Mouse (Mus musculus): ENCODE data around the gene Tyw3. TPM values are rescaled to one million over a fixed set of nuclear protein-coding genes. Genes with fewer than 3 reads are reported as not detected.

Tyw3 gene
- polyA plus RNA-seq, 1 experiment from 2014 or later, result 10.7 TPM

DNA sequence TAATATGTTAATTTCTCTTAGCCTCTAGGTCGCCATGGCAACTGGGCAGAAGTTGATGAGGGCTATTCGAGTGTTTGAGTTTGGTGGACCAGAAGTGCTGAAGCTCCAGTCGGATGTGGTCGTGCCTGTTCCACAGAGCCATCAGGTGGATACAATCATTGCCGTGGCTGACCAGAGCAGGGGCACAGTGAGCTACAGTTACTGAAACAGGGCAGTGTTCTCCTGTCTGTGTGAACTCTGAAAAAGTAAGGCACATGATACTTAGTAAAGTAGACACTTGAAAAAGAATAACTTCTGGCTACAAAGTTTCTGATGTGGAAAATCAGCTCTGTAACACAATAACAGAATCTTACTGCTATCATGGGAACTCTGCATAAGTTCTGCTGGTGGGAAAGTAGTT lies 8.0 kb upstream of the Tyw3 start:
- 75% methylated on average over 5 of the region's 5 CpGs for WGBS
- no peak for ATAC-seq (replicated peaks; ENCODE audit: low FRiP score)
- H3K9ac ChIP-seq (ENCODE audit: low read depth, low read length), result no peak overlapping the region

DNA sequence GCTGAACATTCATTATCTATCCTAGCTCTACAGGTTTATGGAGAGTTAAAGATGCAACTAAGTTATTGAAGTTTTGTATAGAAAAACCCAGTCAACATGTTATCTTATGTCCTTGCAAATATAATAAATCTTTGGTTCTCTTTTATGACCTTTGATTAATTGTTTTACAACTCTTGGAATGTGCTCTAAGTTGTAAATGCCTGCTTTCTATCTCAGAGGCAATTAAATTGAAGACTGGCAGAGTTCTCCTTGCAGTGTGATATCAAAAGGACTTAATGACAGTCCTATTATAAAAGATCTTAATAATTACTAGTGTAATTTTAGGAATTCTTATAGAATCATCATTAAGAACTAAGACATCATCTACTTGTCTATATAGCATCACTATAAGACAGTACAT lies 5.2 kb upstream of the Tyw3 start:
- Histone ChIP-seq H3K27ac (ENCODE audit: low read depth, low read length) (no peak overlapping the region), H3K4me2 (no peak overlapping the region), H3K27me3 (replicated peaks; ENCODE audit: control insufficient read depth, insufficient read depth, low read length) (no peaks in the 10 kb centered on the region)

More for the DNA sequence above, 8.0 kb upstream of the Tyw3 start:
- no peak overlapping the region for H3K4me2 ChIP-seq
- H3K4me3 ChIP-seq (ENCODE audit: low read depth, low read length), result no peak overlapping the region
- H3K36me3 ChIP-seq (ENCODE audit: control insufficient read depth, insufficient read depth, low read length), result peaks cover 3% of the 10 kb centered on the region; the same call in 1 of the 2 replicates
- no peak overlapping the region for H3K27ac ChIP-seq (ENCODE audit: low read depth, low read length)
- H3K9me3 ChIP-seq (ENCODE audit: control insufficient read depth, low read length), result no peaks in the 10 kb centered on the region
- no peaks in the 10 kb centered on the region for H3K27me3 ChIP-seq (replicated peaks; ENCODE audit: control insufficient read depth, insufficient read depth, low read length)
- no peak for DNase-seq (ENCODE audit: low spot score)
- H3K4me1 ChIP-seq (replicated peaks; ENCODE audit: control insufficient read depth, insufficient read depth, low read length), result no peaks in the 10 kb centered on the region

DNA sequence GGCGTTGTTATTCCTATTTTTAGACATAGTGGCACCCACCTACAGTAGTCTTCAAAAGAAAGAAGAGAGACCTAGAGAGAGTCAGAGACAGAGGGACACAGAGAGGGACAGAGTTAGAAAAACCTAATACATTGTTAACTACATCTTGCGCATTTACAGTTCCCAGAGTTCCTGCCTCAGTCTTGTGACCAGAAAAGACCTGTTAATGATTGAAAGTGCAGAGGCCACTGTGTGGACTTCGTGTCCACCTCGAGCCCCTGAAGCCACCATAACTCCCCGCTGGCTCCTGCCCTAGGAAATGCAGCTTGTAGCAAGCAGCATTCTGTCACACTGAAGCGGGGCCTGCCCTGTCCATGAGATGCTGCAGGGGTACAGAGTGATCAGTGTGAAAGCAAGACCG lies 657 bp upstream of the Tyw3 start:
- H3K27me3 ChIP-seq (replicated peaks; ENCODE audit: control insufficient read depth, insufficient read depth, low read length), result no peaks in the 10 kb centered on the region
- H3K27ac ChIP-seq (ENCODE audit: low read depth, low read length), result peak overlapping the region; percentile 85
- peaks cover 6% of the 10 kb centered on the region for H3K4me1 ChIP-seq (replicated peaks; ENCODE audit: control insufficient read depth, insufficient read depth, low read length)
- peak; percentile 44 for DNase-seq (ENCODE audit: low spot score)
- H3K9me3 ChIP-seq (ENCODE audit: control insufficient read depth, low read length), result no peaks in the 10 kb centered on the region
- H3K9ac ChIP-seq (ENCODE audit: low read depth, low read length), result peak overlapping the region; percentile 90
- WGBS, result 32% methylated on average over 7 of the region's 7 CpGs
- peak; percentile 10 for ATAC-seq (replicated peaks; ENCODE audit: low FRiP score)
- peaks cover under 1% of the 10 kb centered on the region; the same call in 1 of the 2 replicates for H3K36me3 ChIP-seq (ENCODE audit: control insufficient read depth, insufficient read depth, low read length)
- peak overlapping the region; percentile 65 for H3K4me2 ChIP-seq
- H3K4me3 ChIP-seq (ENCODE audit: low read depth, low read length), result peak overlapping the region; percentile 90

More for the DNA sequence above, 5.2 kb upstream of the Tyw3 start:
- no peak for DNase-seq (ENCODE audit: low spot score)
- no peak for ATAC-seq (replicated peaks; ENCODE audit: low FRiP score)
- Histone ChIP-seq H3K9me3 (ENCODE audit: control insufficient read depth, low read length) (no peaks in the 10 kb centered on the region), H3K4me1 (replicated peaks; ENCODE audit: control insufficient read depth, insufficient read depth, low read length) (peaks cover 6% of the 10 kb centered on the region), H3K36me3 (ENCODE audit: control insufficient read depth, insufficient read depth, low read length) (peaks cover 3% of the 10 kb centered on the region; the same call in 1 of the 2 replicates), H3K4me3 (ENCODE audit: low read depth, low read length) (no peak overlapping the region), H3K9ac (ENCODE audit: low read depth, low read length) (no peak overlapping the region)

DNA sequence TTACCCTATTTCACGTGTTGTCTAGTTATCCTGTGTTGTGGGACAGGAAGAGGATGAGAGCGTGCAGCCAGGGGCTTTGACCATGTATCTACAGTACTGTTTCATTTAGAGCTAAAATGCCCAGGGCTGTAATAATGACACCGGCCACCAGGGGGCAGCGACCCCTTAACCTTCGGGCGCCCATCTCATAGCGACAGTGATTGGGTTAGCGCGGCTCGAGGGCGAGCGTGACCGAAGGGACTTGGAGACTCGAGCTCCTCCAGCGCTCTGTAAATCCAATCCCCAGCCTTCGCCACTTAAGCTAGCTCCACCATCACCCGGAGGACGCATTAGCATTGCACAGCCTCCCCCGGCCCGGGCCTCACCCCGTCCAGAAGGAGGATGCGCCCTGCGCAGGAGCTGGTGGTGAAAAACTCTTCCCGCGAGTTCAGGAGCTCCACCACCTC lies 393 bp downstream of the Tyw3 start, which contains the start of gene Cryz:
TSS of gene Cryz (plus strand) at position 224 of the 446 bp plus-strand sequence.
- WGBS, result 0% methylated on average over 25 of the region's 25 CpGs
- peak; percentile 85 for ATAC-seq (replicated peaks; ENCODE audit: low FRiP score)
- Histone ChIP-seq H3K36me3 (ENCODE audit: control insufficient read depth, insufficient read depth, low read length) (peaks cover 2% of the 10 kb centered on the region; the same call in 1 of the 2 replicates), H3K4me2 (peak within 1 kb of the TSS; percentile 65), H3K9ac (ENCODE audit: low read depth, low read length) (peak within 1 kb of the TSS; percentile 90), H3K9me3 (ENCODE audit: control insufficient read depth, low read length) (no peaks in the 10 kb centered on the region), H3K27ac (ENCODE audit: low read depth, low read length) (peak within 1 kb of the TSS; percentile 85), H3K4me1 (replicated peaks; ENCODE audit: control insufficient read depth, insufficient read depth, low read length) (peaks cover 6% of the 10 kb centered on the region), H3K4me3 (ENCODE audit: low read depth, low read length) (peak within 1 kb of the TSS; percentile 90), H3K27me3 (replicated peaks; ENCODE audit: control insufficient read depth, insufficient read depth, low read length) (no peaks in the 10 kb centered on the region)
- peak; percentile 94 for DNase-seq (ENCODE audit: low spot score)

DNA sequence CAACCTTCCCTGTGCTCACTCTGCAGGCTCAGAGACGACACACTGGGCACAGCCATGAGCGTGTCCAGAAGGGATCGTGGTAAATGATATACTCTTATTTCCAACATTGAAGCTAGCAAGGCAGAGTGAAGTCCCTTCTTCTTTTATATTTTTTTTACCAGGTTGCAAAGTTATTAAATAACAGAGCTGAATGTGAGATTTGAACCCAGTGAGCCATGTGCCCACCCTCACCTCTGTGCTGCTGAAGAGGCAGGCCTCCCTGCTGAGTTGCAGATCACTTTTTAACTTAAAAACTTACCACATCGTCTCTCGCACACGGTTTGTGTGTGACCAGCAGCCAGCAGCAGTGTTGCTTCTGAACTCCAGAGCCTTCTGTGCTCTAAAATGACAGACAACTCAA lies 2.7 kb downstream of the Tyw3 start:
- DNase-seq (ENCODE audit: low spot score) (no peak), ATAC-seq (replicated peaks; ENCODE audit: low FRiP score) (no peak)
- Histone ChIP-seq H3K9me3 (ENCODE audit: control insufficient read depth, low read length) (no peaks in the 10 kb centered on the region), H3K27me3 (replicated peaks; ENCODE audit: control insufficient read depth, insufficient read depth, low read length) (no peaks in the 10 kb centered on the region), H3K4me3 (ENCODE audit: low read depth, low read length) (no peak overlapping the region), H3K4me2 (no peak overlapping the region), H3K27ac (ENCODE audit: low read depth, low read length) (no peak overlapping the region), H3K9ac (ENCODE audit: low read depth, low read length) (no peak overlapping the region), H3K4me1 (replicated peaks; ENCODE audit: control insufficient read depth, insufficient read depth, low read length) (peaks cover 6% of the 10 kb centered on the region), H3K36me3 (ENCODE audit: control insufficient read depth, insufficient read depth, low read length) (peaks cover 9% of the 10 kb centered on the region; the same call in 1 of the 2 replicates)
- WGBS, result 93% methylated on average over 6 of the region's 6 CpGs

DNA sequence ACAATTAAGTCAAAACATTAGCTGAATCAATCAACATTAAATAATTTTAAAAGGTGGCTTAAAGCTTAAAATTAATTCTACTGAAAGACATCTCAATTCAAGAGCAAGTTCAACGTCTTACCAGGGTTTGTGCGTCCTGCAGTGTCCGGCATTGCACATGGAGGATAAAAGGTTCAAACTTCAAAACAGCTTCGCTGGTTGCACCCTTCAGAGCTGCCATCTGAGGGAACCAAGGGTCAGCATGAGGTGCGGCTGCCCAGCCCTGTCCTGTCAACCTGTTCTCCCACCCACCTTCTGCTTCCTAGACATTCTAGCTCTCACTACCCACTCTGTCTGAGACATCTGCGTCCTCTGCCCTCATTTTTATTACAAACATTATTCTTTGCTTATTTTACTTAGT lies 3.3 kb downstream of the Tyw3 start:
- Histone ChIP-seq H3K4me1 (replicated peaks; ENCODE audit: control insufficient read depth, insufficient read depth, low read length) (peaks cover 6% of the 10 kb centered on the region), H3K27me3 (replicated peaks; ENCODE audit: control insufficient read depth, insufficient read depth, low read length) (no peaks in the 10 kb centered on the region), H3K4me2 (no peak overlapping the region), H3K9me3 (ENCODE audit: control insufficient read depth, low read length) (no peaks in the 10 kb centered on the region), H3K36me3 (ENCODE audit: control insufficient read depth, insufficient read depth, low read length) (peaks cover 9% of the 10 kb centered on the region; the same call in 1 of the 2 replicates), H3K9ac (ENCODE audit: low read depth, low read length) (no peak overlapping the region), H3K27ac (ENCODE audit: low read depth, low read length) (no peak overlapping the region), H3K4me3 (ENCODE audit: low read depth, low read length) (no peak overlapping the region)
- ATAC-seq (replicated peaks; ENCODE audit: low FRiP score) (no peak), DNase-seq (ENCODE audit: low spot score) (no peak)
- WGBS, result 89% methylated on average over 6 of the region's 6 CpGs

DNA sequence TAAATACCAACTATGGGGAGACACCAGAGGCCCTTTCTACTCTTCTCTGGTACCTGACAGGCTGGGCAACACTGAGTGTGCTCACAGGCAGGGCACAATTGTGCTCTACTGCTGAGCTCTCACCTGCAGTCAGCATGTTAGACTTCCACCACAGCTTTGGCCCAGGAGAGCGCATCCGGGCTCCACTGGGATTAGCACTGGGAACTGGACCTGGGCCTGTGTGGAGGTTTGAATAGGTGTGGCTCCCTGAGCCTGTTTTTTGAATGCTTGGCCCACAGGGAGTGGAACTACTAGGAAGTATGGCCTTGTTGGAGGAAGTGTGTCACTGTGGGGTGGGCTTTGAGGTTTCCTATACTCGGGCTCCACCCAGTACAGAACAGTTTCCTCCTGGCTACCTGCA lies 5.3 kb downstream of the Tyw3 start:
- Histone ChIP-seq H3K9ac (ENCODE audit: low read depth, low read length) (no peak overlapping the region), H3K36me3 (ENCODE audit: control insufficient read depth, insufficient read depth, low read length) (peaks cover 9% of the 10 kb centered on the region; the same call in 1 of the 2 replicates), H3K27me3 (replicated peaks; ENCODE audit: control insufficient read depth, insufficient read depth, low read length) (no peaks in the 10 kb centered on the region), H3K27ac (ENCODE audit: low read depth, low read length) (no peak overlapping the region), H3K4me1 (replicated peaks; ENCODE audit: control insufficient read depth, insufficient read depth, low read length) (no peaks in the 10 kb centered on the region), H3K4me3 (ENCODE audit: low read depth, low read length) (no peak overlapping the region), H3K9me3 (ENCODE audit: control insufficient read depth, low read length) (no peaks in the 10 kb centered on the region), H3K4me2 (no peak overlapping the region)
- WGBS, result 80% methylated on average over 3 of the region's 3 CpGs
- DNase-seq (ENCODE audit: low spot score) (no peak), ATAC-seq (replicated peaks; ENCODE audit: low FRiP score) (no peak)

DNA sequence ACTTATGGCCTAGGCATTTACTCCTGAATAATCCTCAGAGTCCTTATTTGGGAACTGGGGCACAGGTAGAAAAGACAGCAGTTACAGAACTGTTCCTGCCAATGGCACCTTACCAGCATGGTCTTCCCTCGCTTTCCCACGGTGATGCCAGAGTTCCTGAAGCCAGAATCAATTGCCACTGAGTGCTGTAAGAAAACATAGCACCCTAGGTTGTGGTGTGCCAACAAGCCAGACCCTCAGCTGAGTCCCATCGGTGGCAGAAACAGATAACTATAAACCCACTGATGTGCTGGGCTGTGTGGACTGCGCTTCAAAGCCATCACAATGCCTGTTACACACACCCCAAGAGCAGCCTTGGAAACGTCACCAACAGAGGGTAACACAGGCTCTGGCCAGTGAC lies 5.9 kb downstream of the Tyw3 start:
- 86% methylated on average over 5 of the region's 5 CpGs for WGBS
- no peak overlapping the region for H3K9ac ChIP-seq (ENCODE audit: low read depth, low read length)
- H3K27ac ChIP-seq (ENCODE audit: low read depth, low read length), result no peak overlapping the region
- no peaks in the 10 kb centered on the region for H3K9me3 ChIP-seq (ENCODE audit: control insufficient read depth, low read length)
- peaks cover 9% of the 10 kb centered on the region; the same call in 1 of the 2 replicates for H3K36me3 ChIP-seq (ENCODE audit: control insufficient read depth, insufficient read depth, low read length)
- H3K4me2 ChIP-seq, result no peak overlapping the region
- ATAC-seq (replicated peaks; ENCODE audit: low FRiP score), result no peak
- H3K4me1 ChIP-seq (replicated peaks; ENCODE audit: control insufficient read depth, insufficient read depth, low read length), result no peaks in the 10 kb centered on the region
- no peaks in the 10 kb centered on the region for H3K27me3 ChIP-seq (replicated peaks; ENCODE audit: control insufficient read depth, insufficient read depth, low read length)
- H3K4me3 ChIP-seq (ENCODE audit: low read depth, low read length), result no peak overlapping the region
- DNase-seq (ENCODE audit: low spot score), result no peak

DNA sequence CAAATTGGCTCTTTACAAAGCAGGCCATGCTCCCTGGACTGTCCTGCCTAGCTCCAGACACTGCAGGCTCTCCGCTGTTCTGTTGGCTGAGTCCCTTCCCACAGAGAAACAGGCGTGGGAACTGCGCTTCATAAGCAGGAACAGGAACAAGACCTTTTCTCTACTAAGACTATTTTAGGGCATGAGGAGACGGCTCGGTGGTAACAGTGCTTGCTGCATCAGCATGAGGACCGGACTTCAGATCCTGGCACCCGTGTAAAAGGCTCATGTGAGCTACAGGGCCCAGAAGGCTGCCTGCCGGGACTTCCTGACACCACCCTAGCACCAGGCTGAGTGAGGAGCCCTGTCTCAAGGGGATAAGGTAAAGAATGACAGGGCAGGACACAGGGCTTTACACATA lies 12.6 kb downstream of the Tyw3 start:
- H3K4me2 ChIP-seq, result no peak overlapping the region
- H3K9ac ChIP-seq (ENCODE audit: low read depth, low read length), result no peak overlapping the region
- no peak for DNase-seq (ENCODE audit: low spot score)
- no peak overlapping the region for H3K27ac ChIP-seq (ENCODE audit: low read depth, low read length)
- no peak for ATAC-seq (replicated peaks; ENCODE audit: low FRiP score)
- no peaks in the 10 kb centered on the region for H3K4me1 ChIP-seq (replicated peaks; ENCODE audit: control insufficient read depth, insufficient read depth, low read length)
- H3K36me3 ChIP-seq (ENCODE audit: control insufficient read depth, insufficient read depth, low read length), result no peaks in the 10 kb centered on the region; the same call in 1 of the 2 replicates
- no peaks in the 10 kb centered on the region for H3K27me3 ChIP-seq (replicated peaks; ENCODE audit: control insufficient read depth, insufficient read depth, low read length)
- 86% methylated on average over 8 of the region's 8 CpGs for WGBS
- H3K4me3 ChIP-seq (ENCODE audit: low read depth, low read length), result no peak overlapping the region
- no peaks in the 10 kb centered on the region for H3K9me3 ChIP-seq (ENCODE audit: control insufficient read depth, low read length)

Data from liver, embryonic 11.5 days (tissue).